ENCODE assay signal across 9 mouse cellular contexts in the genomic region with DNA sequence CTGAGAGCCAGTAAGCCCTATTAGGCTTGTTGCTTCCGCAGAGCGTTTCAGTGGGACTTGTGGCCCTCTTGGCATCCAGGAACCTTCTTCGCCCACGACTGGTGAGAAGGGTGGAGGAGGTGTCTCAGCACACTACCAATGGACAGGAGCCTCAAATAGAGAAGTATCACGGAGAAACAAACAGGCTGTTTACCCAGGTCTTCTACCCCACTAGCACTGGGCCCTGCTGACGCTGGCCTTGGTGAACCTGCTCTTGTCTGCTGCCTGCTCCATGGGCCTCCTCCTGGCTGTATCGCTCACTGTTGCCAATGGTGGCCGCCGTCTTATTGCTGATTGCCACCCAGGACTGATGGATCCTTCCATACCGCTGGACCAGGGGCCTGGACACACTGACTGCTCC. TPM values are rescaled to one million over a fixed set of nuclear protein-coding genes. Genes with fewer than 3 reads are reported as not detected.
DNase-seq lines count a peak whose midpoint lies in the region; ATAC-seq and TF ChIP-seq lines count a peak whose summit lies in the region.
"Had no signal": no experiment of that assay in that cellular context is flagged by ENCODE, and none has a peak within 500 bp of the region (broad histone marks: within the 10 kb centered on the region; RNA-seq: fewer than 3 reads in every experiment).

No protein-coding gene starts in this region.

- WGBS in kidney, embryonic 16.5 days: 52% methylated on average over 10 of the region's 10 CpGs
- WGBS in embryonic facial prominence, embryonic 13.5 days: 59% methylated on average over 10 of the region's 10 CpGs
- 61% methylated on average over 10 of the region's 10 CpGs for WGBS in hindbrain, postnatal 0 days
- WGBS in neural tube, embryonic 12.5 days: 52% methylated on average over 10 of the region's 10 CpGs

- peak overlapping the region; percentile 64 for H3K4me2 ChIP-seq in kidney, embryonic 16.5 days (replicated peaks; ENCODE audit: low read depth, low read length)
- peak overlapping the region; percentile 51 for H3K4me2 ChIP-seq in embryonic facial prominence, embryonic 13.5 days
- H3K4me2 ChIP-seq in hindbrain, postnatal 0 days (ENCODE audit: low read depth, low read length): no peak overlapping the region
- peak overlapping the region; percentile 46; the same call in 1 of the 2 replicates for H3K4me2 ChIP-seq in neural tube, embryonic 12.5 days (replicated peaks)

- no peaks in the 10 kb centered on the region for H3K9me3 ChIP-seq in kidney, embryonic 16.5 days (ENCODE audit: low read length)
- H3K9me3 ChIP-seq in embryonic facial prominence, embryonic 13.5 days: no peaks in the 10 kb centered on the region
- H3K9me3 ChIP-seq in hindbrain, postnatal 0 days (ENCODE audit: low read length): no peaks in the 10 kb centered on the region
- no peaks in the 10 kb centered on the region for H3K9me3 ChIP-seq in neural tube, embryonic 12.5 days

- H3K27ac ChIP-seq in kidney, embryonic 16.5 days (ENCODE audit: low read length): 0 out of 2 replicates have a peak overlapping the region, but pooled peaks have one; percentile 68
- H3K27ac ChIP-seq in embryonic facial prominence, embryonic 13.5 days: peak overlapping the region; percentile 84
- H3K27ac ChIP-seq in hindbrain, postnatal 0 days: no peak overlapping the region
- no peak overlapping the region for H3K27ac ChIP-seq in neural tube, embryonic 12.5 days

- H3K4me3 ChIP-seq in kidney, embryonic 16.5 days (ENCODE audit: low read length): peak overlapping the region; percentile 50
- H3K4me3 ChIP-seq in embryonic facial prominence, embryonic 13.5 days: peak overlapping the region; percentile 35
- no peak overlapping the region for H3K4me3 ChIP-seq in hindbrain, postnatal 0 days (ENCODE audit: low read length)
- H3K4me3 ChIP-seq in neural tube, embryonic 12.5 days: no peak overlapping the region

- H3K9ac ChIP-seq in kidney, embryonic 16.5 days (replicated peaks; ENCODE audit: low read length): peak overlapping the region; percentile 70
- peak overlapping the region; percentile 67 for H3K9ac ChIP-seq in embryonic facial prominence, embryonic 13.5 days
- no peak overlapping the region for H3K9ac ChIP-seq in hindbrain, postnatal 0 days (replicated peaks; ENCODE audit: low read length)
- H3K9ac ChIP-seq in neural tube, embryonic 12.5 days: no peak overlapping the region

- no peak; the same call in 1 of the 2 replicates for ATAC-seq in kidney, embryonic 16.5 days (ENCODE audit: low FRiP score, low TSS enrichment)
- no peak for ATAC-seq in embryonic facial prominence, embryonic 13.5 days (ENCODE audit: insufficient number of reproducible peaks, insufficient read depth, low FRiP score, low TSS enrichment, low read depth)
- ATAC-seq in hindbrain, postnatal 0 days: peak; percentile 1; the same call in 1 of the 2 replicates
- no peak for ATAC-seq in neural tube, embryonic 12.5 days (ENCODE audit: low FRiP score, low read depth)
- ATAC-seq in granulocyte monocyte progenitor cell, adult 5-6 weeks (replicated peaks; ENCODE audit: poor library complexity, severe bottlenecking): no peak

- no peaks in the 10 kb centered on the region for H3K27me3 ChIP-seq in kidney, embryonic 16.5 days (ENCODE audit: insufficient read depth, low read length)
- no peaks in the 10 kb centered on the region for H3K27me3 ChIP-seq in embryonic facial prominence, embryonic 13.5 days
- no peaks in the 10 kb centered on the region for H3K27me3 ChIP-seq in hindbrain, postnatal 0 days (ENCODE audit: insufficient read depth, low read length)
- H3K27me3 ChIP-seq in neural tube, embryonic 12.5 days (replicated peaks): peaks cover 9% of the 10 kb centered on the region; the same call in 1 of the 2 replicates

- no peak for DNase-seq in kidney, postnatal 36 days
- DNase-seq in hindbrain, postnatal 0 days (ENCODE audit: low spot score): no peak
- DNase-seq in urinary bladder, adult 2 months (ENCODE audit: low spot score): no peak

- no peak for TF ChIP-seq CTCF in hindbrain, postnatal 0 days (IDR thresholded peaks at IDR 0.05; ENCODE audit: low read depth)

- H3K36me3 ChIP-seq in kidney, embryonic 16.5 days (ENCODE audit: insufficient read depth, low read length): peaks cover 52% of the 10 kb centered on the region
- peaks cover 90% of the 10 kb centered on the region for H3K36me3 ChIP-seq in embryonic facial prominence, embryonic 13.5 days
- H3K36me3 ChIP-seq in hindbrain, postnatal 0 days (ENCODE audit: insufficient read depth, low read length): peaks cover 66% of the 10 kb centered on the region
- H3K36me3 ChIP-seq in neural tube, embryonic 12.5 days: peaks cover 87% of the 10 kb centered on the region

- 0 out of 2 replicates have a peak, but pooled peaks cover 4% of the 10 kb centered on the region for H3K4me1 ChIP-seq in kidney, embryonic 16.5 days (ENCODE audit: insufficient read depth, low read length)
- H3K4me1 ChIP-seq in embryonic facial prominence, embryonic 13.5 days: peaks cover 35% of the 10 kb centered on the region
- H3K4me1 ChIP-seq in hindbrain, postnatal 0 days (ENCODE audit: insufficient read depth, low read length): no peaks in the 10 kb centered on the region
- peaks cover 9% of the 10 kb centered on the region for H3K4me1 ChIP-seq in neural tube, embryonic 12.5 days

RNA-seq across cellular contexts. Expression of gene Krtcap3, which starts 0.7 kb away (rescaled TPM):
- 22.9 and 26.8 TPM in 2 replicates for polyA plus RNA-seq in kidney, embryonic 16.5 days (2015; fragmentation: Nextera tagmentation; extraction: Ambion mirVana)
- polyA plus RNA-seq in embryonic facial prominence, embryonic 13.5 days (2015; fragmentation: Nextera tagmentation; extraction: Ambion mirVana): 15.4 and 16.2 TPM in 2 replicates
- total RNA-seq in hindbrain, postnatal 0 days (2014; rRNA removed): 2.4 and 3.2 TPM in 2 replicates
- polyA plus RNA-seq in hindbrain, postnatal 0 days (2015; fragmentation: Nextera tagmentation; extraction: Ambion mirVana): 2.5 and 2.9 TPM in 2 replicates
- 3.1 and 5.1 TPM in 2 replicates for polyA plus RNA-seq in neural tube, embryonic 12.5 days (2016; fragmentation: Nextera tagmentation; extraction: Ambion mirVana)
- polyA plus RNA-seq in urinary bladder, adult 2 months (2012; rRNA removed): 40.9 and 56.9 TPM in 2 replicates
- total RNA-seq in granulocyte monocyte progenitor cell, adult 5-6 weeks (2014; fragmentation: Nextera tagmentation): 1.6 and 19.8 TPM in 2 replicates
- 1.6 and 4.7 TPM in 2 replicates for total RNA-seq in granulocyte monocyte progenitor cell, adult 5-6 weeks (2017)

RNA-seq across cellular contexts. Expression of gene Gm9970, which starts 11.1 kb away (rescaled TPM):
- polyA plus RNA-seq in kidney, embryonic 16.5 days (2015; fragmentation: Nextera tagmentation; extraction: Ambion mirVana): 0.52 TPM in 1 of 2 replicates, not detected in the other
- polyA plus RNA-seq in embryonic facial prominence, embryonic 13.5 days (2015; fragmentation: Nextera tagmentation; extraction: Ambion mirVana): 0.54 TPM in 1 of 2 replicates, not detected in the other
- 7.0 TPM in 1 of 2 replicates, not detected in the other for total RNA-seq in hindbrain, postnatal 0 days (2014; rRNA removed)
- polyA plus RNA-seq in hindbrain, postnatal 0 days (2015; fragmentation: Nextera tagmentation; extraction: Ambion mirVana): 0.29 and 0.84 TPM in 2 replicates
- polyA plus RNA-seq in neural tube, embryonic 12.5 days (2016; fragmentation: Nextera tagmentation; extraction: Ambion mirVana): 0.80 and 0.90 TPM in 2 replicates
- polyA plus RNA-seq in urinary bladder, adult 2 months (2012; rRNA removed): 0.28 and 0.37 TPM in 2 replicates
- total RNA-seq in granulocyte monocyte progenitor cell, adult 5-6 weeks (2014; fragmentation: Nextera tagmentation): not detected in 2 replicates
- total RNA-seq in granulocyte monocyte progenitor cell, adult 5-6 weeks (2017): not detected in 2 replicates
- total RNA-seq: neutrophil, adult 5-6 weeks had no signal
- polyA plus RNA-seq: large intestine, adult 2 months had no signal

RNA-seq across cellular contexts. Expression of gene Nrbp1, which starts 11.5 kb away (rescaled TPM):
- polyA plus RNA-seq in kidney, embryonic 16.5 days (2015; fragmentation: Nextera tagmentation; extraction: Ambion mirVana): 179 and 182 TPM in 2 replicates
- polyA plus RNA-seq in embryonic facial prominence, embryonic 13.5 days (2015; fragmentation: Nextera tagmentation; extraction: Ambion mirVana): 159 and 161 TPM in 2 replicates
- total RNA-seq in hindbrain, postnatal 0 days (2014; rRNA removed): 100 and 124 TPM in 2 replicates
- 134 and 139 TPM in 2 replicates for polyA plus RNA-seq in hindbrain, postnatal 0 days (2015; fragmentation: Nextera tagmentation; extraction: Ambion mirVana)
- polyA plus RNA-seq in neural tube, embryonic 12.5 days (2016; fragmentation: Nextera tagmentation; extraction: Ambion mirVana): 150 TPM in 2 replicates
- 114 and 127 TPM in 2 replicates for polyA plus RNA-seq in urinary bladder, adult 2 months (2012; rRNA removed)
- 65.6 and 75.4 TPM in 2 replicates for total RNA-seq in granulocyte monocyte progenitor cell, adult 5-6 weeks (2014; fragmentation: Nextera tagmentation)
- total RNA-seq in granulocyte monocyte progenitor cell, adult 5-6 weeks (2017): 79.2 and 99.5 TPM in 2 replicates

RNA-seq across cellular contexts. Expression of gene Ppm1g, which starts 31.7 kb away (rescaled TPM):
- 138 and 139 TPM in 2 replicates for polyA plus RNA-seq in kidney, embryonic 16.5 days (2015; fragmentation: Nextera tagmentation; extraction: Ambion mirVana)
- 130 and 139 TPM in 2 replicates for polyA plus RNA-seq in embryonic facial prominence, embryonic 13.5 days (2015; fragmentation: Nextera tagmentation; extraction: Ambion mirVana)
- total RNA-seq in hindbrain, postnatal 0 days (2014; rRNA removed): 67.4 and 90.4 TPM in 2 replicates
- 155 and 157 TPM in 2 replicates for polyA plus RNA-seq in hindbrain, postnatal 0 days (2015; fragmentation: Nextera tagmentation; extraction: Ambion mirVana)
- polyA plus RNA-seq in neural tube, embryonic 12.5 days (2016; fragmentation: Nextera tagmentation; extraction: Ambion mirVana): 151 and 161 TPM in 2 replicates
- polyA plus RNA-seq in urinary bladder, adult 2 months (2012; rRNA removed): 67.0 and 73.4 TPM in 2 replicates
- 155 and 167 TPM in 2 replicates for total RNA-seq in granulocyte monocyte progenitor cell, adult 5-6 weeks (2014; fragmentation: Nextera tagmentation)
- 175 and 201 TPM in 2 replicates for total RNA-seq in granulocyte monocyte progenitor cell, adult 5-6 weeks (2017)

RNA-seq across cellular contexts. Expression of gene Ift172, which starts 38.8 kb away (rescaled TPM):
- 39.7 and 40.6 TPM in 2 replicates for polyA plus RNA-seq in kidney, embryonic 16.5 days (2015; fragmentation: Nextera tagmentation; extraction: Ambion mirVana)
- polyA plus RNA-seq in embryonic facial prominence, embryonic 13.5 days (2015; fragmentation: Nextera tagmentation; extraction: Ambion mirVana): 44.8 and 47.1 TPM in 2 replicates
- total RNA-seq in hindbrain, postnatal 0 days (2014; rRNA removed): 38.2 and 41.8 TPM in 2 replicates
- 16.7 and 18.2 TPM in 2 replicates for polyA plus RNA-seq in hindbrain, postnatal 0 days (2015; fragmentation: Nextera tagmentation; extraction: Ambion mirVana)
- 41.2 and 43.9 TPM in 2 replicates for polyA plus RNA-seq in neural tube, embryonic 12.5 days (2016; fragmentation: Nextera tagmentation; extraction: Ambion mirVana)
- polyA plus RNA-seq in urinary bladder, adult 2 months (2012; rRNA removed): 36.1 and 39.8 TPM in 2 replicates
- total RNA-seq in granulocyte monocyte progenitor cell, adult 5-6 weeks (2014; fragmentation: Nextera tagmentation): 16.5 and 29.2 TPM in 2 replicates
- total RNA-seq in granulocyte monocyte progenitor cell, adult 5-6 weeks (2017): 12.7 and 44.9 TPM in 2 replicates

Comparison
In these comparisons a context has a peak if more than half of its experiments do, and no peak if none do; other contexts are left out.
1. H3K27ac ChIP-seq: peak in kidney, embryonic 16.5 days (single experiment) and embryonic facial prominence, embryonic 13.5 days (single experiment); none in hindbrain, postnatal 0 days (single experiment) and neural tube, embryonic 12.5 days (single experiment).
2. H3K4me3 ChIP-seq: peak in kidney, embryonic 16.5 days (single experiment) and embryonic facial prominence, embryonic 13.5 days (single experiment); none in hindbrain, postnatal 0 days (single experiment) and neural tube, embryonic 12.5 days (single experiment).
3. H3K9ac ChIP-seq: peak in kidney, embryonic 16.5 days (single experiment) and embryonic facial prominence, embryonic 13.5 days (single experiment); none in hindbrain, postnatal 0 days (single experiment) and neural tube, embryonic 12.5 days (single experiment).